Mouse (Mus musculus) left cerebral cortex, postnatal 36 days (tissue): Measurements from ENCODE around the gene Hsf5. TPM values are rescaled to one million over a fixed set of nuclear protein-coding genes. Genes with fewer than 3 reads are reported as not detected.

ENCODE experiments used
- DNase-seq, 2 experiments: peaks; one replicate each; pipeline ENCODE4 v3.0.0; 2021 to 2022; ENCODE audit warnings: low spot score in 2 of 2, mixed read lengths in 1 of 2
- intact Hi-C: fragments of 180-260 bp; cut with DNase I; formaldehyde crosslinking; loops from one replicate; pipeline ENCODE4 v1.15.1; 2025
- total RNA-seq, 2 experiments: library from RNA; stranded (reverse); gene quantifications; 2 replicates each; pipeline ENCODE4 v1.2.3; 2021

Gene Hsf5
- total RNA-seq: under 1 TPM; 0.42 to 0.57 TPM

- intact Hi-C loops: no loop called here
- no peak for DNase-seq
Observed at GRCm38 (mm10) chr11:87616790-87617474, at the start of gene Hsf5. TSS of gene Hsf5 (plus strand) at chr11:87617164.

GRCm38 (mm10) chr11:87568255-87568953 is 48.6 kb upstream of the Hsf5 start, which contains the start of gene Sept4:
TSS of gene Sept4 (plus strand) at chr11:87568903.
- DNase-seq: no peak
- intact Hi-C loops: no loop called here

GRCm38 (mm10) chr11:87570743-87571142 is 46.2 kb upstream of the Hsf5 start:
- no peak for DNase-seq
- intact Hi-C loops: no loop called here

GRCm38 (mm10) chr11:87571361-87571950 is 45.5 kb upstream of the Hsf5 start:
- intact Hi-C loops: no loop called here
- DNase-seq: no peak

GRCm38 (mm10) chr11:87573751-87574150 is 43.2 kb upstream of the Hsf5 start:
- no peak for DNase-seq
- intact Hi-C loops: no loop called here

GRCm38 (mm10) chr11:87574520-87575180 is 42.3 kb upstream of the Hsf5 start:
- DNase-seq: no peak
- intact Hi-C loops: no loop called here

DNA sequence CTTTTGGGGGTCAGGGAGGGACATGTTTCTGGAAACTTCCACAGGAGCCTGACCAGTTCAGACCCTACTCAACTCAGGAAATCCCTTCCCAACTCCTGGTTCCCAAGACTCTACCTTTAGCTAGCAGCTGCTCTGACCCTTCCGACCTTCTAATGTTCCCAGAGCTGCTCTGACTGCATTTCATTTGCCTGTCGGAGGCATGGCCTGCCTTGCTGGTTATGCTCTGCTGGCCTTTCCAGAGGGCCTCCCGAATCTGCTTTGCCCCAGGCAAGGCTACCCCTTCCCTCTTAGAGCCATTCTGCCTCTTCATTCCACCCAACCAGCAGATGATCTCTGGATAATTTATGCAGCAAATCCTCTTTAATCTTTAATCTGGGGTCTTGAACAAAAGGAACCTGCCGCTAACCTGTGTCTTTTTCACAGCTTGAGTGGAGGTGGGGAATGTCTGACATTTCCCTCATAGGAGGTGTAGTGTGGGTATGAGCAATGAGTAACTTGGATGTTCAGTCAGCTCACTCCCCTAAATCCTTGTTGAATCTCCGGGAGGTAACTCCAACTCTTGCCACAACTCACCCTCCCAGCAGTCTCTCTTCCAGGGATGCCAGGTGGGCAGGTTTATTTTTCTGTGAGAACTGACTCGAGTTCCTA is 39.2 kb upstream of the Hsf5 start:
- DNase-seq: no peak

GRCm38 (mm10) chr11:87578249-87578962 is 38.6 kb upstream of the Hsf5 start:
- peak; percentile 72 to 78 for DNase-seq
- intact Hi-C loops: no loop called here

More for the DNA sequence above, 39.2 kb upstream of the Hsf5 start:
- intact Hi-C loops: no loop called here

GRCm38 (mm10) chr11:87578963-87579601 is 37.9 kb upstream of the Hsf5 start:
- peak in 1 of 2 experiments; percentile 32 for DNase-seq
- intact Hi-C loops: no loop called here

DNA sequence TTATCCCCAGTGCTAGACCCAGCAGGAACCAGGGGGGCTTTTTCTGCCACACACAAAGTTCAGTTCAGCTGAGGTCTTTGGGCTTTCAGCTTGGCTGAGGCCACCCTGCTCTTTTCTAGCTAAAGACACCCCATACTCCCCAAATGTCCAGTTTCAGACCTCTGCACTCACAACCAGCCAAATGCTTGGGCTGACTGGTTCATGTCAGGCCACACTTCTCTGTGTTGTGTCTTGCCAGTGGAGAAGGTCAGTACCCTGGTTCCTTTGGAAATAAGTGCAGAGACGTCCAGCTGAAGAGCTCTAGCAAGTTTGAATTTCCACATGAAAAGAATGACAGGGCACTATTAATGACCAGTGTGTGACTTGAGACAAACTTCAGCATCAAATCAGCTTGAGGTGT is 37.3 kb upstream of the Hsf5 start:
- DNase-seq: no peak

DNA sequence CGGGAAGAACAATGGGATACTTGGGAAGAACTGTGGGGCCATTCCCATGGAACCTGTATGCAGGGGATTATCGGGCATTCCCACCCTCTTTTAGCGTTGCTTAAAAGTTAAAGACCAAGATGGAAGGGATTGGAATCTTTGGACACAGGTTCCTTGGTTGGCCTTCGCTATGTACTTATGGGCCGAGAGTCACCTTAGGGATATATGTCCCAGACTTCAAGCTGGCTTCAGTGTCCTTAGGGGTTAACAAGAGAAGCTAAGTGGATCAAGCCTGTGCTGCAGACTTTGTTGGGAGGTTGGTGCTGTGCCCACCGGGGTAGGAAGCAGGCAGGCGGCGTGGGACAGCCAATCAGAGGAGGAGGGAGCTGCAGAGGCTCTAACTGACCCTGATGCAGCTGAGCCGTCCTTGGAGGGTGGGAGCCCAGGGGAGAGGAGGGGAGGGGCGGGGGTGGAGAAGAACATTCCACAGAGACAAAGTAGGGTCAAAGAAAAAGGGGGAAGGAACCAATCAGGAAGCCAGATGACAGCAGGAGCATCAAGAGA is 36.4 kb upstream of the Hsf5 start:
- DNase-seq: no peak
- intact Hi-C loops: no loop called here

More for the DNA sequence above, 37.3 kb upstream of the Hsf5 start:
- intact Hi-C loops: no loop called here

- intact Hi-C loops: no loop called here
- DNase-seq: no peak
Observed at GRCm38 (mm10) chr11:87581161-87581865, 35.7 kb upstream of the Hsf5 start.

GRCm38 (mm10) chr11:87581933-87582710 is 34.8 kb upstream of the Hsf5 start:
- intact Hi-C loops: no loop called here
- DNase-seq: no peak

GRCm38 (mm10) chr11:87583291-87584034 is 33.5 kb upstream of the Hsf5 start:
- no peak for DNase-seq
- intact Hi-C loops: no loop called here

DNA sequence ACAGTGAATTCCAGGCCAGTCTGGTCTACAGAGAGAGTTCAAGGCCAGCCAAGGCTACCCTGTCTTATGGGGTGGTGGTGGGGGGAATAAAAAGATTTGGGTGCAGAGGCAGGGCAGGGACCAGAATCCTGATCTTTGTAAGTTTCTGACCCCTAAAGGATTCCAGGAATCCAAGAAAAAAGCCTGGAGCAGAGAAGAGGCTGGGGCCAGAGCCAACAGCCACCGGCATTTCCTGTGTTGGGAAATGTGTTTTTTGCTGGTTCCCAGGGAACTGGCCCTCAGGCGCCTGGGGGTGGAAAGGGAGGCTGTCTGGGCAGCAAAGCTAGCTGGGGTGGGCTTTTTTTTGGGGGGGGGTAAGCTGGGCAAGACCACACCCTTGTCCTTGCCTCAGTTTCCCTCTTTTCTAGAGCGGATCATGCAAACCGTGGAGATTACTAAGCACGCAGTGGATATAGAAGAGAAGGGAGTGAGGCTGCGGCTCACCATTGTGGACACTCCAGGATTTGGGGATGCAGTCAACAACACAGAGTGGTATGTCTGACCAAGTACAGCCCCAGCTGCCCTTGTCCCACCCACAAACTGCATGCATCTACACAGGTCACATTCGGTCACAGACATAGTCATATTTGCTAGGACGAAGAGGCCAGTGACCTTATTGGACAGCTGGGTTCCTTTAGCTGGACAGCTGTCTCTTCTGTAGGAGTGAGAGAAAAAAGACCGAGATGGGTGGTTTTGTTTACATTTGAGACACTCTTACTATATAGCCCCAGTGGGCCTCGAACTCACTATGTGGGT is 32.1 kb upstream of the Hsf5 start:
- no peak for DNase-seq
- intact Hi-C loops: no loop called here
